Mouse (Mus musculus) layer of hippocampus, adult 9-11 months (tissue): Measurements from ENCODE around the gene Dnmt3l.
A peak's percentile ranks its signal among the peaks of the same experiment; 100 is the strongest.

Experiments used
- DNase-seq: peaks from one replicate; pipeline ENCODE4 v3.0.0; 2022

The Dnmt3l gene

DNA sequence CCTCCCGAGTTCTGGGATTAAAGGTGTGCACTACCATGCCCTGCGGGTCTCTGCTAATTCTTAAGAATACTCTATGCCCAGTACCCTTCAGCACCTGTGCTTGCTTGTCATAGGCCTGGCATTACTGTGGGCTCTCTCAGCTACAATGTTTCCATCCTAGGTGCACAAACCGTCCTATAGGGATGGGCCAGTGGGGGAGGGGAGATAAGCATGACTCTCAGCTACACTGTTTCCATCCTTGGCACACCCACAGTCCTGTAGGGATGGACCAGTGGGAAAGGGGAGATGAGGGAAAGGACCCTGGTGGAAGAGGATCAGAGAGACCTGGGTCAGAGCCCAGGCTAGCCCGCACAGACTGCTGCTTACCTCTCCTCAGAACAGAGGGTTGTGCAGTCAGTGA is 4.6 kb upstream of the Dnmt3l start:
- DNase-seq = no peak

DNA sequence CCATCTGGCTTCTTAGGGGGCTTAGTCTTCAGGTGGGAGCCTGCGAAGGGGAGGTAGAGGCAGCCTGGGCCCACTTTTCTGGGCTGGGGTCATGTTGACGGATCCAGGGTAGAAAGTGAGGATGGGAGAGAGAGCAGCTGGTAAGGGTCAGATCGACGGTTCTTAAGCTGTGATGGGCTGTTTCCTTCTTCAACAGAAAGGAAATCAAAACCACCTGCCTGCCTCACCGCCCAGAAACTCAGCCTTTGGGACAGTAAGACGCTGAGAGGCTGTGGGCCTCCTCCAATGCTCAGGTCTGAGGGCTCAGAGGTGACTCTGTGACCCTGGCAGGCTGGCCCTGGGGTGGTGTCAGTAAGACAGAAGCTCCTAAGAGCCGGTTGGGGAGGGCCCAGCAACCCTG is 349 bp downstream of the Dnmt3l start:
- no peak for DNase-seq

DNA sequence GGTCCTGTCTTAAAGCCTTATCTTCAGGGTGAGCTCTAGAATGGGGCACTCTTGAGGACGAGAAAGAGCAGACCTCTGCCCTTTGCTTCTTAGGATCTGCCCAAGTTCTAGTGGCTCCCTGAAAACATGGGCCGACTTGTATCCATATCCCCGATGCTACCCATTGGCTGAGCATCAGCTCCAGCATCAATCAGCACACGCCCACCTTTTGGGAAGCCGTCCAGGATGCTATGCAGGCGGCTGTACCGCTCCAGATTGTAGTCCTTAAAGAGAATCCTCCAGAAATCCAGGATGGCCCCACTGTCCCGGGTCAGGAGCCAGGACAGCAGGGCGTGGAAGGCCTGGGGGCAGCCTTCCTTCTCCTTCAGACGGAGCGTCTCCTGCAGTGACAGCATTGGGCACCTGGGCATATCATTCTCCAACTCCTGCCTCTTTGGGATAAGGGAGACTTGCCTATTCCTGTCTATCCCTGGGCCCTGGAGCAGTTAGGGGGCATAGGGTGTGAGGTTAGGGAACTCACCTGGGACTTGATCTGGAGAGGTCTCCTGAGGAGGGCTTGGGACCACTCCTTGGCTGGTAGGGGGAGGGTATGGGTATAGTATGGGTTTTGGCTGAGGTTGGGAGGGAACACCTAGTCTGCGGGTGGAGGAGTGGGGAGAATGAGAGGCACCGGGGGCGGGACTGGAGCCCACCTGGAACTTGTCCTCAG is 1.1 kb downstream of the Dnmt3l start:
- peak; percentile 64 for DNase-seq

GRCm38 (mm10) chr10:78043406-78043836 is 1.7 kb downstream of the Dnmt3l start, which contains the start of gene Aire:
Gene Aire (minus strand): TSS chr10:78043610.
- peak; percentile 48 for DNase-seq

DNA sequence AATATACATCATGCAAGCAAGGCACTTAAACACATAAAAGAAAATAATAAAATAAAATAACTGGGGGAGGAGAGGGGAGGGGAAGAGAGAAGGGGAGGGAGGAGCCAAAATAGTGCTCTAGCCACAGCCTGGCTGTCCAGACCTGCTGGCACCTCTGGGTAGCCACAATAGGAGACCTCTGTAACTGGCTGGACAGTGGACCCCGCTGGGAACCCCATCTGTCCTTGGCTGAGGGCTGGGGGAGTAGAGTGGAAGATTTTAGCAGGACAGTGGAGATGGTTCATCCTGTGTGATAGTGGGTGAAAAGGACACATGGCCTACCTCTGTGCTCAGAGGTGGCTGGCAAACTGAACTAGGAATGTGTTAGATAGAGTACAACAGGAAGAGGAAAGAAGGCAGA is 2.8 kb downstream of the Dnmt3l start:
- no peak for DNase-seq

DNA sequence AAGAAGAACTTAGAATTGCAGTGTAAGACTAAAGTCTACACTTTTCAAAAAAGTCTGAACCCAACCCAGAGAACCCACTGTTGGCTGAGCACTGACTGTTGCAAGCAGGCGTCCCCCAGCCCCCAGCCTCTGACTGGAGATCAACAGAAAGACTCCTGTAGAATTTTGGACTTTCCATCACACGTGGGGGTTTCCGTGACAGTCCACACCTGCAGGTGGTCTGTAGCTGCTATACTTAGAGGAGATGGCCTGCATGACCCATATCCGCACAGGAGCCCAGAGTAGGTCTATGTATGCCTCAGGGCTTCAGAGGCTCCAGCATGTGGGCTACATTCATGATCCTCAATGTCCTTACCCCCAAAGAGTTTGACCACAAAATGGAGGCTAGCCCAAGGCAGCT is 4.6 kb downstream of the Dnmt3l start:
- no peak for DNase-seq

- no peak for DNase-seq
Measured at GRCm38 (mm10) chr10:78048061-78048730, 6.4 kb downstream of the Dnmt3l start.

GRCm38 (mm10) chr10:78049519-78050035 is 7.8 kb downstream of the Dnmt3l start:
- DNase-seq = no peak

DNA sequence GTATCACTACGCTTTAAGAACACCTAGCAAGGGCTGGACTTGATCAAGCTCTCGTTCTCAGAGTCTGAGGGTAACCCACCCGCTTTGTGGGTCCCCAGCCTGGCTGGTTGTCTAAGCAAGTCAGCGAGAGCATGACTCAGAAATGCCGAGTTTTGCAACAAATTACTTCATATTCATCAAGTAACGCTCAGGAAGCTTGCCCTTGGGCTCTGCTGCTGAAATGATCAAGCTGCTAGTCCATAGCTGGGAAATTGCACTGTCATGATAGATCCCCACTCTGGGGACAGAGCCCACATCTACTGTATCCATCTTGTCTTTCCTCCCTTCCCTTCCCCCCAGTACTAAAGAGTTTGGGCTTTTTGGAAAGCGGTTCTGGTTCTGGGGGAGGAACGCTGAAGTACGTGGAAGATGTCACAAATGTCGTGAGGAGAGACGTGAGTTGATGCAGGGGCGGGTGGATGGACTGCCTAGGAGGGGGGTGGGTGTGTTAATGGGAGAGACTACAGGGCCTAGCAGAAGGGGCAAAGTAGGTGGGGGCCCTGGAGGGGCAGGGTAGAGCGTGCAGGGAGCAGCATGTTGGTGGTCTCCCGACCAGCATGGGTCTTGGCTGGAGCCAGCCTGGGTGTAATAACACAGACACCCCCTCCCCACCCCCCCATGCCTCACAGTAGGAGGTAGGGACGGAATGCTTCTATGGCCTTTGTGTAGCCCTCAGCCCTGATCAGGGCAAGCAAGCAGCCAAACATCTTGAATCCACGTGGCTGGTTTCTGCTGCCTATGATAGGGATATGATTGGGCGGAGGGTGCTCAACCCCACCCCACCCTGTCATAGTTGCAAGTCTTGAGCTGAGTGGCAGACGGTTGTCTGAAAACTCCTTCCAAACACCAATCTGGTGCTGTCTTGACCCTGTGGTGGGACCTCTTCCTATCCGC is 13.2 kb downstream of the Dnmt3l start:
- DNase-seq = no peak

DNA sequence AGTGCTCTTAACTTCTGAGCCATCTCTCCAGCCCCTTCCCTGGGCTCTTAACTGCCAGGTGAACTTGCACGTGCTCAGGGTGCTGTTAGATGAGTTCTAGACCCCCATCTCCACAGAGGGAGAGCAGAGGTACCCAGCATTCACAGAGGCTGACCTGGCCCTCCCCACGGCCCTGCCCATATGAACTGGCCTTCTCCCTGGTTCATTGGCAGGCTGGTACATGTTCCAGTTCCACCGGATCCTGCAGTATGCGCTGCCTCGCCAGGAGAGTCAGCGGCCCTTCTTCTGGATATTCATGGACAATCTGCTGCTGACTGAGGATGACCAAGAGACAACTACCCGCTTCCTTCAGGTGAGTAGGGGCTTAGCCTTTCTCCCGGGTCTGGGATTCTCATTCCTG is 15.3 kb downstream of the Dnmt3l start:
- DNase-seq = no peak

DNA sequence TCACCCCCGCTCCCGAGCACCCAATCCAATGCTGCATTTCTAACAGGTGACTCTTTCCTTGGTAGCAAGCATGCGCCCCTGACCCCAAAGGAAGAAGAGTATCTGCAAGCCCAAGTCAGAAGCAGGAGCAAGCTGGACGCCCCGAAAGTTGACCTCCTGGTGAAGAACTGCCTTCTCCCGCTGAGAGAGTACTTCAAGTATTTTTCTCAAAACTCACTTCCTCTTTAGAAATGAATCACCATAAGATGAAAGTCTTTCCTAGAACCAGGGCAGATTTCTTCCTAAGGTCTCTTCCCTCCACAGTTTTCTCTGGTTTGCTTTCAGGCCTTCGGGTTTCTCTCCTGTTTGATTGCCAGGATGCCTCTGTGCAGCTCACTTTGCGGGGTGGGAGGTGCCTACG is 21.4 kb downstream of the Dnmt3l start:
- DNase-seq = no peak

DNA sequence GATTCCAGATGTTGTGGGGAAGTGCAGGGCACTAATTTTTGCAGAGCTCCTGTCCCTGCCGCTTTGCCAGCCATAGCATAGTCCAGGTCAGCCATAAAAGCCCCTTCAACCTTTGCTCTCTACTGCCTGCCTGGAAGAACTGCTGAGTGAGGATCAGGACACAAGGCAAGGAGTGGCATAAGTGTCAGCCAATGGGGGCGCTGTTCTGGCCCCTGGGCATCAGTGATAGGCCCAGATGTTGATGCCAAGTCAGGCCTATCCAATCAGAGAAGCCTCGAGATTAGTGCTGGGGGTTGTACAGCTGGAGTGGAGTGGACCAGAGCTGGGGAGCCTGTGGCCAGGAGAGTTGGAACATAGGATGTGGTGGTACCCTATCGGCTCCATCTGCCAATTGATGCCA is 25.5 kb downstream of the Dnmt3l start:
- DNase-seq = no peak

GRCm38 (mm10) chr10:78068541-78068940 is 26.8 kb downstream of the Dnmt3l start:
- DNase-seq = no peak

DNA sequence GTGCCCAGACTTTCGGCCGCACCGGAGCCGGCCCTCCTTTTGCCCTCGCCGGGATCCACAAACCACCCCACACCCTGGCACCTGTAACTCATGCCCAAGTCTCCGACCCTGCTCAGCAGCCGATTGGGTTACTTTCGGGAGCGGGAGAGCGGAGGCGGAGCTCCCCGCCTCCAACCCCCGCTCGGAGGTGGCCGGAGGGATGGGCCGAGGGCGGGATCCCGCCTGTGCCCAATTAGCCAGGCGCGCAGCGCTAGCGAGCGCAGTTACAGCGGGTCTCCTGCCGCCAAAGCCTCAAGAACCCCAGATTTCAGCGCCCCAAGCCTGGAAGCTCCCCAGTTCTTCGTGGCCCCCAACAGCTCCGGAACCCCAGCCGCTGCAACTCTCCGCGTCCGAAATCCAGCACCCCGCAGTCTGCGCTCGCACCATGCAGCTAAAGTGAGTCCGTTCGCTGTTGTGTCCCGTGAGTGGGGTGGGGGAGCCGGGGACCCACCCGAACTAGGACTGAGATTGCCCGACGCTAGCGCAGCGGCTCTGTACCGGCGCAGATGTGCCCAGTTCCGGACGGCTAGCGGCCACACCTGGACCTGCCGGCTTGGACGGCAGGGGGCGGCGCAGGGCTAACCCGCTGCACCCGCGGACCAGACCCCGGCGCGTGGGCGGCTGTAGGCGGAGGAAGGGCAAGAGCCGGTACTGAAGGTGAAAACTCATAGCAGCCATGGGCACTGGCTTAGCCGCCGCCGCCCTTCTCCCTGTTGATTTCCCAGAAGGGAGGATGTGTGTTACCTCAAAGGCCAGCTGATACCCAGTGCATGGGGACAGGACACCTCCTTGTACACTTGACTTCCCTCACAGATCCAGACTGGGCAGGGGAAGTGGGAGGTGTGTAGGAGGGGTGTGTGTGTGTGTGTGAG is 27.6 kb downstream of the Dnmt3l start, which contains the start of gene Icosl:
Icosl (plus strand) TSS at position 202 of the 911 bp plus-strand sequence.
- DNase-seq = peak; percentile 59

GRCm38 (mm10) chr10:78074151-78074550 is 32.4 kb downstream of the Dnmt3l start:
- no peak for DNase-seq

GRCm38 (mm10) chr10:78074977-78075376 is 33.2 kb downstream of the Dnmt3l start:
- no peak for DNase-seq

DNA sequence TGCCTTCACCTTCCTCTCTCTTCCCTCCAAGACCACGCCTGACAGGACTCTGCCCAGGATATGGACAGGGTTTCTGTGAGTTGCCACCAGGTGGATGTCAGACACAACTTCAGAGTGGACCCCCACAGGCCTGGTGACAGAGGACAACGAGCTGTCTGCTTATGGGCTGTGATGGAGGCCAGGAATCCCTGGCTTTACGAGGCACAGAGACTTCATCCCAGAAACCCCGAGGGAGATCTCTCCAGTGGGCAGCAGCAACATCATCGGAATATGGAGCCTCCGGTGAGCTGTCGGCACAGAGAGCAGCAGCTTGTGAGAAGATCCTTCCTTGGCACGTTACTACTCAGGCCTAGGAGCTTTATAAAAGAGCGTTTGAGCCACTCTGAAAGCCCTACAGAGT is 36.1 kb downstream of the Dnmt3l start:
- DNase-seq = no peak

DNA sequence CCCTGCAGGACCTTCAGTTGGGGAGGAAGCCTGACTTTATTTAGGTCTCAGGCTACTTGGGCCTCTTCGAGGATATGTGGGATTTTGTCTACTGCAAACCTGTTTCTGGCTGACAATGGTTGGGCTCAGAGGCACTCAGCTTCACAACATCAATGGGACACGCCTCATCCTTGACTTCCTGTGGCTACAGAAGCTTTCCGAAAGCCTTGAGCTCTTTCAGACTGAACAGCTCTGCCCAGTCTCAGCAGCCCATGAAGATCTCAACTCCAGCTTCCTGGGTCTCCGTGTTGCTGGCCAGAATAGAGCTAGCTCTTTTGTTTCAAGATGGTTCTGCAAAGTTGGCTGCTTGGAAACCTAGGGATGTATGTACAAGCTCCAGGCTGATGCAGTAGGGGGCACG is 36.5 kb downstream of the Dnmt3l start:
- DNase-seq = no peak

DNA sequence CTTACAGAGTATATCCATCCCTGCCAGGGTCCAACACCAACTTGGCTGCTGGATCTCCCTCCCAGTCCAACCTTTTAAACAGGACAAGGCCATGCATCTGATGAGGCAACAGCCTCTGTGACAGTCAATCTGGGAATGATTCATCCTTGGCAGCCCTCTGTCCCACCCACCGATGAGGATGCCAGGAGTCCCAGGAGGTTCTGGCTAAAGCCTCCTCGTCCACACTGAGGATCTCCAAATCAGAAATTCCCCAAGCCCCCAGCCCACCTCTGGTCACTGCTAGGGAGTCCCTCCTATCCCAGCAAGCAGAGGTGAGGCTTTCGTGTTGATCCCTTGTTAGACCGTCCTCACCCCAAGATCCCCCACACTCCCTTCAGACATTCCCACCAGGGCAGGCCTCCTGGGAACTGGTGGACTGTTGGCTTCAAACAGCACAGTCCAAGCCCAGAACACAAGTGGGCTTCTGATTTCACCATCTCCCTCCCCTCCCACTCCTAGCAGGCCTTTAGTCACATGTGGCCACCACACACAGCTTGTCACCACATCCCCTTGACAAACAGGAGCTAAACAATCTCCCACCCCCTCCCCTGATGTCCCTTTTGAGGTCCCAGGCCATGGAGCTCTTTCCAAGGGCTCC is 38.3 kb downstream of the Dnmt3l start:
- DNase-seq = no peak

GRCm38 (mm10) chr10:78084073-78084472 is 42.3 kb downstream of the Dnmt3l start:
- DNase-seq = no peak

DNA sequence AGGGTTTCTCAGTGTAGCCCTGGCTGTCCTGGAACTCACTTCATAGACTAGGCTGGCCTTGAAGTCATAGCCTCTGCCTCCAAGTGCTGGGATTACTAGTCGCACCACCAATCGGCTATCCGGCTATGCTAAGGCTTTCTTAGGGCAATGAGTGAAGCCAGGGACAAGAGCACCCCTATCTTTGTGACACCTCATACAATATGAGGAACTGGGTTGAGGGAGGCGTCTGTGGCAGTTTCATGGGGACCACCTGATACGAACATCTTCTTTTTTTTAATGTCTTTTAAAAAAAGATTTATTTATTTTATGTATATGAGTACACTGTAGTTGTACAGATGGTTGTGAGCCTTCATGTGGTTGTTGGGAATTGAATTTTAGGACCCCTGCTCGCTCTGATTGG is 44.0 kb downstream of the Dnmt3l start:
- DNase-seq = no peak
